Mouse (Mus musculus) lung, embryonic 14.5 days (tissue): ENCODE results near the gene 1110051M20Rik. TPM values are rescaled to one million over a fixed set of nuclear protein-coding genes. Genes with fewer than 3 reads are reported as not detected.

Experiments
- ATAC-seq: fragments of 200-750 bp; cut with Nextera tagmentation; 2 replicates; pipeline ENCODE4 v1.8.0; 2017; ENCODE audit warnings: mild to moderate bottlenecking, moderate TSS enrichment, moderate library complexity; ENCODE audit not compliant: insufficient read depth
- DNase-seq: peaks from one replicate; pipeline ENCODE4 v3.0.0-alpha.2; 2015
- H3K27ac ChIP-seq: fragments of 300-500 bp; sonication (generic); 2 replicates; pipeline ENCODE4 v1.5.1; 2014; ENCODE audit warnings: low read depth, mild to moderate bottlenecking, moderate library complexity
- H3K27me3 ChIP-seq: fragments of 300-500 bp; sonication (generic); 2 replicates; pipeline ENCODE4 v1.6.1; 2014; ENCODE audit warnings: low read length, control low read depth; ENCODE audit not compliant: insufficient read depth
- H3K36me3 ChIP-seq: fragments of 300-500 bp; sonication (generic); 2 replicates; pipeline ENCODE4 v1.6.1; 2014; ENCODE audit warnings: control low read depth; ENCODE audit not compliant: insufficient read depth
- H3K4me1 ChIP-seq: fragments of 300-500 bp; sonication (generic); 2 replicates; pipeline ENCODE4 v1.6.1; 2014; ENCODE audit warnings: antibody characterized with exemption, control low read depth; ENCODE audit not compliant: insufficient read depth
- H3K4me2 ChIP-seq: fragments of 300-500 bp; sonication (generic); 2 replicates; pipeline ENCODE4 v1.6.1; 2014; ENCODE audit warnings: mild to moderate bottlenecking
- H3K4me3 ChIP-seq: fragments of 300-500 bp; sonication (generic); 2 replicates; pipeline ENCODE4 v1.5.1; 2014; ENCODE audit warnings: low read depth, low read length
- H3K9ac ChIP-seq: fragments of 300-500 bp; sonication (generic); 2 replicates; pipeline ENCODE4 v1.6.1; 2014
- H3K9me3 ChIP-seq: fragments of 300-500 bp; sonication (generic); 2 replicates; pipeline ENCODE4 v1.6.1; 2016; ENCODE audit warnings: low read depth, low read length, control low read depth
- CTCF ChIP-seq: IDR thresholded peaks from 2 replicates; pipeline ENCODE4 v1.5.1; 2016; ENCODE audit warnings: antibody characterized with exemption, low read depth
- WGBS: fragments of 180-500 bp; shearing (Covaris S2); extraction: QIAGEN DNeasy Blood & Tissue Kit; methylation state at CpG from one replicate; pipeline ENCODE4 v1.1.7; 2014; 5-methylcytosine and 5-hydroxymethylcytosine counted together
- polyA plus RNA-seq: library from polyadenylated mRNA; unstranded; fragments of >200 nt; fragmentation: Nextera tagmentation; extraction: Ambion mirVana; gene quantifications from 2 replicates; pipeline ENCODE4 v1.2.1, GENCODE M21; 2014

1110051M20Rik gene
- polyA plus RNA-seq, 1 experiment from 2014 or later = 73.4 TPM

GRCm38 (mm10) chr2:91294226-91294625, 150.3 kb downstream of the 1110051M20Rik start:
- Histone ChIP-seq H3K4me1 (no peaks in the 10 kb centered on the region), H3K27ac (no peak overlapping the region), H3K36me3 (no peaks in the 10 kb centered on the region), H3K4me2 (no peak overlapping the region), H3K4me3 (no peak overlapping the region), H3K27me3 (no peaks in the 10 kb centered on the region), H3K9ac (no peak overlapping the region), H3K9me3 (no peaks in the 10 kb centered on the region)
- no peak for TF ChIP-seq CTCF
- ATAC-seq (no peak), DNase-seq (no peak)
- WGBS = 94% methylated on average over 3 of the region's 3 CpGs

- Histone ChIP-seq H3K36me3 (no peaks in the 10 kb centered on the region), H3K9me3 (no peaks in the 10 kb centered on the region), H3K9ac (no peak overlapping the region), H3K4me3 (no peak overlapping the region), H3K4me1 (no peaks in the 10 kb centered on the region), H3K27ac (peak overlapping the region; percentile 50; the same call in 1 of the 2 replicates), H3K4me2 (no peak overlapping the region), H3K27me3 (no peaks in the 10 kb centered on the region)
- 57% methylated on average over 12 of the region's 12 CpGs for WGBS
- peak; percentile 29 for DNase-seq
- no peak for TF ChIP-seq CTCF
- ATAC-seq = 0 out of 2 replicates have a peak, but pooled peaks have one; percentile 39
Observed at GRCm38 (mm10) chr2:91291197-91292007, 153.1 kb downstream of the 1110051M20Rik start.

GRCm38 (mm10) chr2:91287563-91287962, 156.9 kb downstream of the 1110051M20Rik start:
- DNase-seq (peak; percentile 9), ATAC-seq (no peak)
- Histone ChIP-seq H3K4me1 (no peaks in the 10 kb centered on the region), H3K36me3 (no peaks in the 10 kb centered on the region), H3K27ac (no peak overlapping the region), H3K4me3 (no peak overlapping the region), H3K9me3 (no peaks in the 10 kb centered on the region), H3K9ac (no peak overlapping the region), H3K4me2 (no peak overlapping the region), H3K27me3 (no peaks in the 10 kb centered on the region)
- TF ChIP-seq CTCF = no peak
- WGBS = 37% methylated on average over 6 of the region's 6 CpGs

- DNase-seq = peak; percentile 95
- H3K4me1 ChIP-seq = no peaks in the 10 kb centered on the region
- no peaks in the 10 kb centered on the region for H3K27me3 ChIP-seq
- H3K9ac ChIP-seq = no peak overlapping the region
- 11% methylated on average over 7 of the region's 7 CpGs for WGBS
- no peak overlapping the region for H3K4me2 ChIP-seq
- H3K4me3 ChIP-seq = no peak overlapping the region
- peak; percentile 93 for TF ChIP-seq CTCF
- no peaks in the 10 kb centered on the region for H3K36me3 ChIP-seq
- no peaks in the 10 kb centered on the region for H3K9me3 ChIP-seq
- no peak for ATAC-seq
- no peak overlapping the region for H3K27ac ChIP-seq
Observed at GRCm38 (mm10) chr2:91285885-91286505, 158.5 kb downstream of the 1110051M20Rik start.

DNA sequence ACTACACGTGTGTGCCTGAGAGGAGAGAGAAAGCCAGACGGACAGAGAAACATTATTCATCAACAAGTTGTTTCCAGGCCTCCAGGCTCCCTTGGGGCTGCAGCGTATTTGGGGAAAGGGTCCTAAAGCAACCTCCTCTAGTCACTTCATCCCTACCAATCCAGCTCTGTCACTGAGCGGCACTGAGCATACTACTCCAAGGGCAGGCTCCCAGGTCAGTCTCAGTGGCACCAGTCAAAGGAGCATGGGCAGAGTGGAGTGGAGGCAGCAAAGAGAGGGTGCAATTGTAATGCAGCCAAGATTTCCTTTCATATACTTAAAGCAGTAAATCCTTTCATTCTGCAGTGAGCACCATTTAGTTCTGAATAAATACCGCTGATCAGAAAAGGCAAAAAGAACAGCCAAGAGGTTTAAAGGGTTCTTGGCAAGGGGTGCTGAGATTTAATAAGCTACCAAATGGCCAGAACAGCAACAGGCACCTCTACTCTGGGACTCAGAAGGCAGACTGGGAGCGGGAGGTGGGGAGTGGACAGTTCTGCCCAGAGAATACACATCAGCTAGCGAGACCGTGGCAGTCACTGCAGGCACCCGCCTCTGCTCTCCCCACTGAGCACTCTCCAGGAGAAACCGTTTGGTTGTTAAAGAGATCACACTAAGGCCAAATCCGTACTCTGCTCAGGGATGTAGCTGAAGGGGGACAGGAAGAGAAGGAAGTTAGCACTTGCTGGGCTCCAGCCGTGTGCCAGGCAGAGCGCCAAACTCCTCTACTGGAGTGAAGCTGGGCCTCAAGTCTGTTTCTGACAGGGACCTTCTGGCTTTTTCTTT, 159.9 kb downstream of the 1110051M20Rik start:
- ATAC-seq (peak; percentile 42), DNase-seq (peak; percentile 76)

DNA sequence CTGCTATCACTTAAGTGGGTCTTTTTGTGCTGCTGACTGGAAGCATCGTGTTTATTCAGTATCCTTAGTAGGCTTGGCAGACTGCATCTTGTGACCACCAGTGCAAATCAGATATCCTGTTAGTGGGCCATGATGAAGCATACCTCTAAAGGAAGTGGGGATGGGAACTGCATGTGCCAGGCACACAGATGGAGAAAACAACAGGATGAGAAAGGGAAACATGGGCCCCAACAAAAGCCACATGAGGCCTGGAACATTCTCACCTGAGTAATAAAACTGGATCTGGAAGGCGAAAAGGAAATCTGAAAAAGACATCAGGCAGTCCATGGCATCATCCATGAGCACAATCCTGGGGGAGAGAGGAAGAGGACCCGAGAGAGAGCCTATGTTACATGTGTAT, 160.5 kb downstream of the 1110051M20Rik start:
- ATAC-seq (no peak), DNase-seq (no peak)
- Histone ChIP-seq H3K9ac (no peak overlapping the region), H3K4me2 (no peak overlapping the region), H3K4me1 (no peaks in the 10 kb centered on the region), H3K9me3 (no peaks in the 10 kb centered on the region), H3K36me3 (no peaks in the 10 kb centered on the region), H3K27ac (peak overlapping the region; percentile 36; the same call in 1 of the 2 replicates), H3K4me3 (no peak overlapping the region), H3K27me3 (no peaks in the 10 kb centered on the region)
- no peak for TF ChIP-seq CTCF
- WGBS = 79% methylated on average over 3 of the region's 3 CpGs

More for the DNA sequence above, 159.9 kb downstream of the 1110051M20Rik start:
- H3K4me2 ChIP-seq = no peak overlapping the region
- H3K27me3 ChIP-seq = no peaks in the 10 kb centered on the region
- H3K4me1 ChIP-seq = no peaks in the 10 kb centered on the region
- H3K36me3 ChIP-seq = no peaks in the 10 kb centered on the region
- H3K27ac ChIP-seq = peak overlapping the region; percentile 36; the same call in 1 of the 2 replicates
- no peaks in the 10 kb centered on the region for H3K9me3 ChIP-seq
- WGBS = 47% methylated on average over 13 of the region's 13 CpGs
- peak overlapping the region; percentile 22 for H3K9ac ChIP-seq
- H3K4me3 ChIP-seq = no peak overlapping the region
- no peak for TF ChIP-seq CTCF
